Mouse (Mus musculus) CH12.LX (cell line): ENCODE data around the gene Gtf3c5.

Source experiments
- CTCF ChIP-seq, 2 experiments: IDR thresholded peaks in 1 of 2; conservative IDR thresholded peaks in 1 of 2; 2 replicates each; pipeline ENCODE4 v1.5.1; 2011 to 2012; ENCODE audit warnings: low read depth in 2 of 2, low read length in 2 of 2, improper control_type of control experiment in 1 of 2, inconsistent platforms in 1 of 2, mild to moderate bottlenecking in 1 of 2, moderate library complexity in 1 of 2
- E2F4 ChIP-seq: IDR thresholded peaks from 2 replicates; pipeline ENCODE4 v1.6.1; 2011; ENCODE audit warnings: low read depth, low read length, improper control_type of control experiment; ENCODE audit not compliant: insufficient replicate concordance
- GABPA ChIP-seq: IDR thresholded peaks from 2 replicates; pipeline ENCODE4 v1.6.1; 2012; ENCODE audit warnings: low read depth, low read length, improper control_type of control experiment, inconsistent platforms; ENCODE audit not compliant: insufficient replicate concordance
- JUND ChIP-seq: conservative IDR thresholded peaks from 2 replicates; pipeline ENCODE4 v1.6.1; 2011; ENCODE audit warnings: low read depth, low read length, improper control_type of control experiment
- POLR2A ChIP-seq: IDR thresholded peaks from 2 replicates; pipeline ENCODE4 v1.6.1; 2011; ENCODE audit warnings: low read depth, mild to moderate bottlenecking, improper control_type of control experiment, low read length
- SIN3A ChIP-seq: IDR thresholded peaks from 2 replicates; pipeline ENCODE4 v1.6.1; 2012; ENCODE audit warnings: low read length, improper control_type of control experiment, inconsistent platforms
- SMC3 ChIP-seq: IDR thresholded peaks from 2 replicates; pipeline ENCODE4 v1.6.1; 2011; ENCODE audit warnings: low read depth, low read length, improper control_type of control experiment
- USF1 ChIP-seq: IDR thresholded peaks from 2 replicates; pipeline ENCODE4 v1.6.1; 2014; ENCODE audit warnings: low read depth, mild to moderate bottlenecking, inconsistent platforms, low read length, improper control_type of control experiment

DNA sequence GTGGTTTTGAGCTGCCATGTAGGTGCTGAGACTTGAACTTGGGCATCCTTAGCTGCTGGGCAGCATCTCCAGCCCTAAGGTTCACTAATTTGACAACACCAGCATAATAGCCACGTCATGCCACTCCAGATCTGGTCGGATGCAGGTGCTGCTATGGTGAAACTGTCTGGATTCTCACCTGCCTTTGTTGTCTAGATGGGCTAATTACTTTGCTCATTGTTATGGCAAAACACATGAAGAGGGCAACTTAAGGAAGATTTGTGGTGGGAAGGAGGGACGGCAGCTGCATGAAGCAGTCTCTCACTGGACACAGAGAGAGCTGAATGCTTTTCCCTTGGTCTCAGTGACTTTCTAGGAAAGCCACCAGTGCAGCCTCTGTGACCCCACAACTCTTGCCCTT, 42.5 kb upstream of the Gtf3c5 start:
- TF ChIP-seq JUND, result no peak
- no peak for TF ChIP-seq CTCF (conservative IDR thresholded peaks at IDR 0.05 in 1 of 2, IDR thresholded peaks at IDR 0.05 in 1 of 2; ENCODE audit: low read depth in 2 of 2, low read length in 2 of 2)
- TF ChIP-seq SIN3A, result no peak
- no peak for TF ChIP-seq SMC3
- no peak for TF ChIP-seq POLR2A
- no peak for TF ChIP-seq GABPA
- no peak for TF ChIP-seq E2F4
- no peak for TF ChIP-seq USF1
